ENCODE assay signal across 8 mouse cellular contexts in genomic region chr1:191324733-191325590, GRCm38 (mm10). TPM values are rescaled to one million over a fixed set of nuclear protein-coding genes. Genes with fewer than 3 reads are reported as not detected.
DNase-seq lines count a peak whose midpoint lies in the region; ATAC-seq and TF ChIP-seq lines count a peak whose summit lies in the region.

No protein-coding gene starts in this region.

- H3K27me3 ChIP-seq in heart, embryonic 10.5 days (ENCODE audit: insufficient read depth, poor library complexity, severe bottlenecking): no peaks in the 10 kb centered on the region
- peaks cover 51% of the 10 kb centered on the region for H3K27me3 ChIP-seq in E14TG2a.4 (ENCODE audit: insufficient read depth, low read length)
- 0 out of 2 replicates have a peak, but pooled peaks cover 10% of the 10 kb centered on the region for H3K27me3 ChIP-seq in hindbrain, embryonic 10.5 days (ENCODE audit: insufficient read depth, poor library complexity, severe bottlenecking)
- no peaks in the 10 kb centered on the region for H3K27me3 ChIP-seq in liver, embryonic 16.5 days (ENCODE audit: control insufficient read depth, insufficient read depth, low read depth, low read length)

- peak; percentile 65 for ATAC-seq in liver, embryonic 16.5 days (ENCODE audit: low read depth)

- peak overlapping the region; percentile 54 for H3K9ac ChIP-seq in liver, embryonic 16.5 days (ENCODE audit: low read depth, low read length)

- no peak for DNase-seq in heart, embryonic 10.5 days (ENCODE audit: low spot score)
- DNase-seq in heart, adult 8-10 months (ENCODE audit: low spot score): no peak
- DNase-seq in hindbrain, embryonic 10.5 days (ENCODE audit: low spot score): no peak
- no peak for DNase-seq in adrenal gland, postnatal 10 days
- no peak for DNase-seq in thymus, postnatal 14 days
- DNase-seq in frontal cortex, adult 2 months (ENCODE audit: extremely low spot score in 1 of 2, low spot score in 1 of 2): no peak

- H3K9me3 ChIP-seq in heart, embryonic 10.5 days: no peaks in the 10 kb centered on the region
- no peaks in the 10 kb centered on the region for H3K9me3 ChIP-seq in E14TG2a.4 (ENCODE audit: low read length)
- H3K9me3 ChIP-seq in hindbrain, embryonic 10.5 days: no peaks in the 10 kb centered on the region
- no peaks in the 10 kb centered on the region for H3K9me3 ChIP-seq in liver, embryonic 16.5 days (replicated peaks; ENCODE audit: control insufficient read depth, low read length)

- H3K4me3 ChIP-seq in heart, embryonic 10.5 days: peak overlapping the region; percentile 89
- H3K4me3 ChIP-seq in E14TG2a.4 (replicated peaks; ENCODE audit: low read length): peak overlapping the region; percentile 92
- H3K4me3 ChIP-seq in hindbrain, embryonic 10.5 days: no peak overlapping the region
- H3K4me3 ChIP-seq in liver, embryonic 16.5 days (ENCODE audit: low read depth, low read length): peak overlapping the region; percentile 90

- H3K36me3 ChIP-seq in heart, embryonic 10.5 days: peaks cover 9% of the 10 kb centered on the region; the same call in 1 of the 2 replicates
- peaks cover 8% of the 10 kb centered on the region; the same call in 1 of the 2 replicates for H3K36me3 ChIP-seq in E14TG2a.4 (ENCODE audit: insufficient read depth, low read length)
- peaks cover 16% of the 10 kb centered on the region for H3K36me3 ChIP-seq in hindbrain, embryonic 10.5 days
- H3K36me3 ChIP-seq in liver, embryonic 16.5 days (ENCODE audit: control insufficient read depth, insufficient read depth): no peaks in the 10 kb centered on the region

- no peak for TF ChIP-seq CTCF in E14TG2a.4 (conservative IDR thresholded peaks at IDR 0.05; ENCODE audit: low read length)

- H3K4me1 ChIP-seq in heart, embryonic 10.5 days: peaks cover 24% of the 10 kb centered on the region
- peaks cover 22% of the 10 kb centered on the region for H3K4me1 ChIP-seq in E14TG2a.4 (replicated peaks; ENCODE audit: low read depth, low read length)
- H3K4me1 ChIP-seq in hindbrain, embryonic 10.5 days (replicated peaks): peaks cover 33% of the 10 kb centered on the region
- peaks cover 36% of the 10 kb centered on the region for H3K4me1 ChIP-seq in liver, embryonic 16.5 days (ENCODE audit: control insufficient read depth, low read depth, low read length)

- 73% methylated on average over 7 of the region's 7 CpGs for WGBS in heart, embryonic 10.5 days
- 80% methylated on average over 7 of the region's 7 CpGs for WGBS in hindbrain, embryonic 10.5 days
- WGBS in liver, embryonic 16.5 days (ENCODE audit: insufficient replicate concordance): 51% methylated on average over 7 of the region's 7 CpGs

- peak overlapping the region; percentile 91 for H3K27ac ChIP-seq in heart, embryonic 10.5 days
- peak overlapping the region; percentile 95 for H3K27ac ChIP-seq in hindbrain, embryonic 10.5 days
- peak overlapping the region; percentile 9; the same call in 1 of the 2 replicates for H3K27ac ChIP-seq in liver, embryonic 16.5 days (ENCODE audit: low read length)

- H3K4me2 ChIP-seq in liver, embryonic 16.5 days (ENCODE audit: low read depth, low read length): peak overlapping the region; percentile 99

RNA-seq across cellular contexts. Expression of gene Tmem206, which starts 0.8 kb away (rescaled TPM):
- 17.0 and 18.8 TPM in 2 replicates for polyA plus RNA-seq in heart, embryonic 10.5 days (2016; fragmentation: Nextera tagmentation; extraction: Ambion mirVana)
- total RNA-seq in heart, adult 8-10 months (2022): 1 to 10 TPM; 2.6 to 4.2 (median 3.0) TPM
- 30.5 and 36.6 TPM in 2 replicates for polyA plus RNA-seq in hindbrain, embryonic 10.5 days (2016; fragmentation: Nextera tagmentation; extraction: Ambion mirVana)
- 5.9 and 6.1 TPM in 2 replicates for polyA plus RNA-seq in liver, embryonic 16.5 days (2015; fragmentation: Nextera tagmentation; extraction: Ambion mirVana)
- total RNA-seq in adrenal gland, postnatal 10 days (2021): 1 to 10 TPM; 5.8 to 6.7 TPM
- polyA plus RNA-seq in frontal cortex, adult 2 months (2012; rRNA removed): 9.6 and 11.2 TPM in 2 replicates

RNA-seq across cellular contexts. Expression of gene Nenf, which starts 7.0 kb away (rescaled TPM):
- polyA plus RNA-seq in heart, embryonic 10.5 days (2016; fragmentation: Nextera tagmentation; extraction: Ambion mirVana): 78.2 and 78.6 TPM in 2 replicates
- 100 to 1,000 TPM in 3 of 4 experiments, 10 to 100 TPM in 1; 90.1 to 115 (median 111) TPM for total RNA-seq in heart, adult 8-10 months (2022)
- polyA plus RNA-seq in hindbrain, embryonic 10.5 days (2016; fragmentation: Nextera tagmentation; extraction: Ambion mirVana): 58.6 and 75.5 TPM in 2 replicates
- polyA plus RNA-seq in liver, embryonic 16.5 days (2015; fragmentation: Nextera tagmentation; extraction: Ambion mirVana): 22.0 and 25.5 TPM in 2 replicates
- total RNA-seq in adrenal gland, postnatal 10 days (2021): 10 to 100 TPM; 97.5 to 97.6 TPM
- 155 and 168 TPM in 2 replicates for polyA plus RNA-seq in frontal cortex, adult 2 months (2012; rRNA removed)

Comparison
In these comparisons a context has a peak if more than half of its experiments do, and no peak if none do; other contexts are left out.
1. H3K27ac ChIP-seq: peak in every context shown above with its lines; median percentile 95 in hindbrain, embryonic 10.5 days; 91 in heart, embryonic 10.5 days; 9 in liver, embryonic 16.5 days.